Comparison of ENCODE assay signal across 33 mouse cellular contexts in genomic region chr7:113969182-113969581, GRCm38 (mm10).
"Had no signal": no experiment of that assay in that cellular context is flagged by ENCODE, and none has a peak within 500 bp of the region (broad histone marks: within the 10 kb centered on the region; RNA-seq: fewer than 3 reads in every experiment).

No protein-coding gene starts in this region.

- H3K4me3 ChIP-seq: heart, embryonic 10.5 days; heart, embryonic 12.5 days; heart, embryonic 13.5 days; heart, embryonic 15.5 days; hindbrain, embryonic 10.5 days; hindbrain, embryonic 12.5 days; hindbrain, embryonic 13.5 days; hindbrain, embryonic 15.5 days; intestine, embryonic 15.5 days; kidney, embryonic 15.5 days; layer of hippocampus, adult 2 months; left cerebral cortex, adult 2 months had no signal

- H3K27ac ChIP-seq: heart, embryonic 10.5 days; heart, embryonic 13.5 days; heart, embryonic 15.5 days; hindbrain, embryonic 10.5 days; hindbrain, embryonic 12.5 days; hindbrain, embryonic 13.5 days; hindbrain, embryonic 14.5 days; hindbrain, embryonic 15.5 days; hindbrain, postnatal 0 days; intestine, embryonic 15.5 days; kidney, embryonic 15.5 days; kidney, postnatal 0 days; layer of hippocampus, adult 2 months; left cerebral cortex, adult 2 months had no signal

- H3K27me3 ChIP-seq: heart, embryonic 12.5 days; heart, embryonic 13.5 days; heart, embryonic 15.5 days; hindbrain, embryonic 12.5 days; hindbrain, embryonic 13.5 days; hindbrain, embryonic 15.5 days; intestine, embryonic 15.5 days; kidney, embryonic 15.5 days had no signal

- ATAC-seq: hindbrain, embryonic 16.5 days; hindbrain, postnatal 0 days; inflammation-experienced regulatory T-cells, adult 6 months; intestine, embryonic 15.5 days; intestine, embryonic 16.5 days; intestine, postnatal 0 days had no signal

- H3K4me1 ChIP-seq: heart, embryonic 10.5 days; heart, embryonic 15.5 days; hindbrain, embryonic 10.5 days; hindbrain, embryonic 12.5 days; hindbrain, embryonic 13.5 days; hindbrain, embryonic 15.5 days; intestine, embryonic 15.5 days; kidney, embryonic 15.5 days had no signal

- H3K36me3 ChIP-seq: heart, embryonic 15.5 days; hindbrain, embryonic 12.5 days; hindbrain, embryonic 13.5 days; hindbrain, embryonic 15.5 days; intestine, embryonic 15.5 days; kidney, embryonic 15.5 days had no signal

- DNase-seq: heart, postnatal 10 days; heart, postnatal 14 days; heart, postnatal 36 days; heart, postnatal 4 days; kidney, adult 11 months; kidney, adult 18-20 months; kidney, adult 8-10 months; kidney, adult 9 months; kidney, postnatal 10 days; kidney, postnatal 14 days; kidney, postnatal 25 days; kidney, postnatal 4 days; layer of hippocampus, adult 9-11 months; layer of hippocampus, postnatal 36 days had no signal
